Mouse (Mus musculus) kidney, adult 2 months (tissue): Measurements from ENCODE around the gene Atf7ip.

Source experiments
- CTCF ChIP-seq: fragments of 200-500 bp; conservative IDR thresholded peaks from 2 replicates; pipeline ENCODE4 v1.5.1; 2011; ENCODE audit warnings: low read depth, mild to moderate bottlenecking, control low read depth, low read length, moderate library complexity, mixed read lengths; ENCODE audit not compliant: insufficient read depth, insufficient read length
- POLR2A ChIP-seq: fragments of 200-500 bp; IDR thresholded peaks from one replicate; pipeline ENCODE4 v1.6.1; 2011; ENCODE audit warnings: low read depth, low read length, control low read depth

DNA sequence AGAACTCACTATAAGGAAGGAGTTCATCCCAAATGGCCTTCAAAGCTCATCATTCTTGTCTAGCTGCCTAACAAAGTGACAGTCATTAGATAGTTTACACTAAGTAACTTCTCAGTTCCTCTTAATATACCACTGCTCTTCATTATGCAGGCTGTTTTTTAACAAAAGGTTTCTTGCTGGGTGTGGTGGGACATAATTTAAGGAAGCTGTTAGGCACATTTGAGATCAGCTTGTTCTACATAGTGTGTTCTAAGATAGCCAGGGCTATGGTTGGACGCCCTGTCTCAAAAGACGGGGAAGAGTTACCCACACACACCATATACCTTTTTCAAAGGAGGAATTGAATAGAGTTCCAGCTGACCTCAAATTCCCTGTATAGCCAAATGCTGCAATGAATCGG is 21.9 kb upstream of the Atf7ip start:
- TF ChIP-seq POLR2A (no peak), CTCF (no peak)
